Mouse (Mus musculus): ENCODE data around the gene Nol10. TPM values are rescaled to one million over a fixed set of nuclear protein-coding genes. Genes with fewer than 3 reads are reported as not detected.
A peak's percentile ranks its signal among the peaks of the same experiment; 100 is the strongest.

Gene Nol10
- total and polyA plus RNA-seq, 3 experiments: 2.7 to 8.1 (median 8.0) TPM

- DNase-seq: peak in 1 of 2 experiments; percentile 6
- H3K79me2 ChIP-seq (replicated peaks; ENCODE audit: control insufficient read depth, insufficient read depth, low read length): no peaks in the 10 kb centered on the region
Observed at GRCm38 (mm10) chr12:17478856-17479255, 130.6 kb downstream of the Nol10 start.

More at GRCm38 (mm10) chr12:17478856-17479255, 130.6 kb downstream of the Nol10 start:
- Histone ChIP-seq H3K9ac (ENCODE audit: low read depth, low read length) (no peak overlapping the region), H3K4me3 (no peak overlapping the region), H3K27me3 (ENCODE audit: control insufficient read depth, insufficient read depth, low read length) (no peaks in the 10 kb centered on the region), H3K27ac (no peak overlapping the region), H3K4me1 (ENCODE audit: control insufficient read depth, insufficient read depth, low read length) (no peaks in the 10 kb centered on the region; the same call in 1 of the 2 replicates), H3K36me3 (ENCODE audit: control insufficient read depth, insufficient read depth, low read length) (no peaks in the 10 kb centered on the region; the same call in 1 of the 2 replicates)
- intact Hi-C loops (cut with DNase I): no loop called here
- TF ChIP-seq POLR2A (IDR thresholded peaks at IDR 0.05; ENCODE audit: insufficient read depth, low read depth, low read length) (no peak), EP300 (IDR thresholded peaks at IDR 0.05; ENCODE audit: insufficient read depth, low read depth, low read length) (no peak)
- 80% methylated on average over 2 of the region's 2 CpGs for WGBS

Small RNA genes within 50 kb of the gene (microRNA-seq; reads per million reads assigned to microRNA genes)
- gene Mir3066: 4.5 to 4.6 reads per million in 2 experiments

Other genes with a start within 250 kb of the Nol10 start
- gene Kcnf1, start 171.6 kb upstream of the Nol10 start, total RNA-seq (2021): not detected
- 0.04 and 0.12 TPM in 2 replicates for gene Kcnf1, start 171.6 kb upstream of the Nol10 start, polyA plus RNA-seq (2012; rRNA removed)
- gene Pdia6, start 81.9 kb upstream of the Nol10 start, total RNA-seq (2021): 100 to 1,000 TPM; 106 to 122 TPM
- gene Pdia6, start 81.9 kb upstream of the Nol10 start, polyA plus RNA-seq (2012; rRNA removed): 36.2 and 65.7 TPM in 2 replicates
- not detected for gene Atp6v1c2, start 19.1 kb upstream of the Nol10 start, total RNA-seq (2021)
- gene Atp6v1c2, start 19.1 kb upstream of the Nol10 start, polyA plus RNA-seq (2012; rRNA removed): 0.15 and 0.94 TPM in 2 replicates
- 10 to 100 TPM; 72.2 to 74.4 TPM for gene Odc1, start 196.3 kb downstream of the Nol10 start, total RNA-seq (2021)
- gene Odc1, start 196.3 kb downstream of the Nol10 start, polyA plus RNA-seq (2012; rRNA removed): 52.7 and 76.5 TPM in 2 replicates